Mouse (Mus musculus) lung, embryonic 14.5 days (tissue): ENCODE measurements around the gene Camta1. TPM values are rescaled to one million over a fixed set of nuclear protein-coding genes. Genes with fewer than 3 reads are reported as not detected.
A peak's percentile ranks its signal among the peaks of the same experiment; 100 is the strongest.

ENCODE experiments used
- ATAC-seq: fragments of 200-750 bp; cut with Nextera tagmentation; 2 replicates; pipeline ENCODE4 v1.8.0; 2017; ENCODE audit warnings: mild to moderate bottlenecking, moderate TSS enrichment, moderate library complexity; ENCODE audit not compliant: insufficient read depth
- DNase-seq: peaks from one replicate; pipeline ENCODE4 v3.0.0-alpha.2; 2015
- H3K27ac ChIP-seq: fragments of 300-500 bp; sonication (generic); 2 replicates; pipeline ENCODE4 v1.5.1; 2014; ENCODE audit warnings: low read depth, mild to moderate bottlenecking, moderate library complexity
- H3K27me3 ChIP-seq: fragments of 300-500 bp; sonication (generic); 2 replicates; pipeline ENCODE4 v1.6.1; 2014; ENCODE audit warnings: low read length, control low read depth; ENCODE audit not compliant: insufficient read depth
- H3K36me3 ChIP-seq: fragments of 300-500 bp; sonication (generic); 2 replicates; pipeline ENCODE4 v1.6.1; 2014; ENCODE audit warnings: control low read depth; ENCODE audit not compliant: insufficient read depth
- H3K4me1 ChIP-seq: fragments of 300-500 bp; sonication (generic); 2 replicates; pipeline ENCODE4 v1.6.1; 2014; ENCODE audit warnings: antibody characterized with exemption, control low read depth; ENCODE audit not compliant: insufficient read depth
- H3K4me2 ChIP-seq: fragments of 300-500 bp; sonication (generic); 2 replicates; pipeline ENCODE4 v1.6.1; 2014; ENCODE audit warnings: mild to moderate bottlenecking
- H3K4me3 ChIP-seq: fragments of 300-500 bp; sonication (generic); 2 replicates; pipeline ENCODE4 v1.5.1; 2014; ENCODE audit warnings: low read depth, low read length
- H3K9ac ChIP-seq: fragments of 300-500 bp; sonication (generic); 2 replicates; pipeline ENCODE4 v1.6.1; 2014
- H3K9me3 ChIP-seq: fragments of 300-500 bp; sonication (generic); 2 replicates; pipeline ENCODE4 v1.6.1; 2016; ENCODE audit warnings: low read depth, low read length, control low read depth
- CTCF ChIP-seq: IDR thresholded peaks from 2 replicates; pipeline ENCODE4 v1.5.1; 2016; ENCODE audit warnings: antibody characterized with exemption, low read depth
- WGBS: fragments of 180-500 bp; shearing (Covaris S2); extraction: QIAGEN DNeasy Blood & Tissue Kit; methylation state at CpG from one replicate; pipeline ENCODE4 v1.1.7; 2014; 5-methylcytosine and 5-hydroxymethylcytosine counted together
- polyA plus RNA-seq: library from polyadenylated mRNA; unstranded; fragments of >200 nt; fragmentation: Nextera tagmentation; extraction: Ambion mirVana; gene quantifications from 2 replicates; pipeline ENCODE4 v1.2.1, GENCODE M21; 2014

Gene Camta1
- polyA plus RNA-seq, 1 experiment from 2014 or later, result 87.5 TPM

DNA sequence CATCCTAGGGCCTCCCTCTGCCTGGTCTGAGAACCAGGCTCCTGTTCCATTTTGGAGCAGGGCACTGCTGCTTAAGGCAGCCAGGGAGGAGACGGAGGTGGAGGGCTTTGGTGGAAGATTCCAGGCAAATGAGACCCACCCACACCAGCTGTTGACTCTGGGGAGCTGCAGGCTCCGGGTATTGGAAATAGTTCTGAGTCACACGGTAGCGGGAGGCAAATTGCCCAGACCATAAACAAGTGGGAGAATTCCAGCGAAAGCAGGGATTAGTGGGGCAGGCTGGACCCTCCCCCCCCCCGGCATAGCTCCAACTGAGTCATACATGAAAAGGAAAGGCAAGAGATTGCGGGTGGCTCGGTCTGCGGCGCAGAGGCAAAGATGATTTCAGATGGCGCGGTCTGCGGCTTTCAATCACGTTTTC is 450.0 kb downstream of the Camta1 start:
- Histone ChIP-seq H3K4me3 (no peak overlapping the region), H3K27ac (no peak overlapping the region), H3K36me3 (no peaks in the 10 kb centered on the region), H3K4me1 (no peaks in the 10 kb centered on the region), H3K9ac (no peak overlapping the region), H3K9me3 (no peaks in the 10 kb centered on the region), H3K4me2 (peak overlapping the region; percentile 31), H3K27me3 (no peaks in the 10 kb centered on the region)
- WGBS, result 33% methylated on average over 14 of the region's 14 CpGs
- ATAC-seq (peak; percentile 60; the same call in 1 of the 2 replicates), DNase-seq (peak; percentile 65)
- no peak for TF ChIP-seq CTCF

GRCm38 (mm10) chr4:151411016-151411415 is 450.7 kb downstream of the Camta1 start:
- Histone ChIP-seq H3K4me3 (no peak overlapping the region), H3K9me3 (no peaks in the 10 kb centered on the region), H3K4me1 (no peaks in the 10 kb centered on the region), H3K36me3 (no peaks in the 10 kb centered on the region), H3K4me2 (no peak overlapping the region), H3K27ac (no peak overlapping the region), H3K9ac (no peak overlapping the region), H3K27me3 (no peaks in the 10 kb centered on the region)
- TF ChIP-seq CTCF, result no peak
- no peak for DNase-seq
- WGBS, result 70% methylated on average over 3 of the region's 3 CpGs
- no peak for ATAC-seq

GRCm38 (mm10) chr4:151409291-151409690 is 452.4 kb downstream of the Camta1 start:
- no peak overlapping the region for H3K27ac ChIP-seq
- no peak overlapping the region for H3K4me3 ChIP-seq
- H3K36me3 ChIP-seq, result no peaks in the 10 kb centered on the region
- no peak for DNase-seq
- WGBS, result 67% methylated on average over 6 of the region's 6 CpGs
- no peak for ATAC-seq
- no peaks in the 10 kb centered on the region for H3K9me3 ChIP-seq
- no peak overlapping the region for H3K9ac ChIP-seq
- no peak overlapping the region for H3K4me2 ChIP-seq
- no peaks in the 10 kb centered on the region for H3K27me3 ChIP-seq
- H3K4me1 ChIP-seq, result no peaks in the 10 kb centered on the region
- TF ChIP-seq CTCF, result no peak

- Histone ChIP-seq H3K27me3 (no peaks in the 10 kb centered on the region), H3K27ac (no peak overlapping the region), H3K4me3 (no peak overlapping the region), H3K36me3 (no peaks in the 10 kb centered on the region), H3K4me1 (no peaks in the 10 kb centered on the region), H3K4me2 (no peak overlapping the region), H3K9me3 (no peaks in the 10 kb centered on the region), H3K9ac (no peak overlapping the region)
- ATAC-seq, result peak; percentile 28; the same call in 1 of the 2 replicates
- TF ChIP-seq CTCF, result no peak
- DNase-seq, result peak; percentile 44
- 35% methylated on average over 8 of the region's 8 CpGs for WGBS
Observed at GRCm38 (mm10) chr4:151408811-151409210, 452.9 kb downstream of the Camta1 start.

DNA sequence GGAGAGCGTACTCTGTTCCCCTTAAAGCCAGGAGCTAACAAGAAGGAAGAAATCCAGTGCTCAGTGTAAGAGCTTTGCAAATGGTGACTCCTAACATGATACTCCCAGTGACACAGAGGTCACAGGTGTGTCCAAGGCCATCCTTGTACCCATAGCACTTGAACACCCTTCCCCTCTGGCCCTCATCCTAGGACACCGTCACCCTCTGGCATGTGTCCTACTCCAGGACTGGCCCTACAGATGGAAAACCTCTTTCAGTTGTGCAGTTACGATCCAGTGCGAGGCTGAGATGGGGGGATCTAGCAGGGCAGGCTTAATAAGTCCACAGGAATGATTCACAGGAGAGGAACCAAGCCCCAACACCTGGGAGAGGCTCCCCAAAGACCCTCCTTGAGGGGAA is 453.4 kb downstream of the Camta1 start:
- H3K36me3 ChIP-seq, result no peaks in the 10 kb centered on the region

GRCm38 (mm10) chr4:151407129-151407528 is 454.5 kb downstream of the Camta1 start:
- Histone ChIP-seq H3K4me2 (no peak overlapping the region), H3K36me3 (no peaks in the 10 kb centered on the region), H3K9ac (no peak overlapping the region), H3K9me3 (no peaks in the 10 kb centered on the region), H3K4me3 (no peak overlapping the region), H3K4me1 (no peaks in the 10 kb centered on the region), H3K27me3 (no peaks in the 10 kb centered on the region), H3K27ac (no peak overlapping the region)
- WGBS, result 97% methylated on average over 2 of the region's 2 CpGs
- ATAC-seq, result no peak
- peak; percentile 33 for TF ChIP-seq CTCF
- DNase-seq, result no peak

More for the DNA sequence above, 453.4 kb downstream of the Camta1 start:
- Histone ChIP-seq H3K4me2 (no peak overlapping the region), H3K4me3 (no peak overlapping the region), H3K27ac (no peak overlapping the region), H3K4me1 (no peaks in the 10 kb centered on the region), H3K9me3 (no peaks in the 10 kb centered on the region), H3K27me3 (no peaks in the 10 kb centered on the region), H3K9ac (no peak overlapping the region)
- 80% methylated on average over 4 of the region's 4 CpGs for WGBS
- no peak for ATAC-seq
- no peak for TF ChIP-seq CTCF
- no peak for DNase-seq

DNA sequence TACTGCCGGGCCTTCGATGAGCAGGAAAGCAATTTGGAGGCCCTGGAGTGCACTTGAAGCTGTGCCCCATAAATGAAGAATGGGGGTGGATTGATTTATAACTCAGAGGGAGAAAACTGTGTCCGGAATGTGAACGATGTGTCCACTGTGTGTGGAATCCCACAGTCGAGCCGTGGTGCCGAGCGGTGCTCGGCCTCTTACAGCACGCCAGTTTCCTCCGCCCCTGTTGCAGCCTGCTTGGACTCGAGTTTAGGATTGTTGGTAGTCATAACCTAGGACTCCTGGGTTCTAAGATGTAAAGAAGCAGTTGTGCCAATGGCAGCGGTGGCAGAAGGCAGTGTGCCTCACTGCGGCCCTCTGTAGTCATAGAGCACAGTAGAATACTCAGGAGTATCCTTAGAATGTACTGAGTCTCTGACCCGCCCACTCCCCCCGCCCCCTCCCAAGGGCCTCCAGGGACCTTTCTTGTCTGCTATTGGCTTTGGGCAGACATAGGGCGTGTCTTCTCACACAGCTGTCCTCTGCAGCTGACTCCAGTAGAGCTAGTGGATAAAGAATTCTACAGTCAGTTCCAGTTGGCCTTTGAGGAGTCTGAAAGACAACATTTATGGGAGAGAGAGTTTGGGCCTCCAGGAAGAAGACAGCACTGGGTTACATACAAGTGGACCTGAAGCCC is 457.0 kb downstream of the Camta1 start:
- H3K9ac ChIP-seq, result no peak overlapping the region
- no peaks in the 10 kb centered on the region for H3K27me3 ChIP-seq
- no peak overlapping the region for H3K4me2 ChIP-seq
- H3K4me1 ChIP-seq, result no peaks in the 10 kb centered on the region
- TF ChIP-seq CTCF, result no peak
- DNase-seq (peak; percentile 28), ATAC-seq (peak; percentile 71)
- H3K36me3 ChIP-seq, result no peaks in the 10 kb centered on the region
- 52% methylated on average over 17 of the region's 17 CpGs for WGBS
- no peaks in the 10 kb centered on the region for H3K9me3 ChIP-seq
- H3K4me3 ChIP-seq, result no peak overlapping the region
- H3K27ac ChIP-seq, result no peak overlapping the region
